Mouse (Mus musculus): ENCODE measurements around the gene Fsd1l. TPM values are rescaled to one million over a fixed set of nuclear protein-coding genes. Genes with fewer than 3 reads are reported as not detected.

The Fsd1l gene
- total and polyA plus RNA-seq, 3 experiments = not detected

DNA sequence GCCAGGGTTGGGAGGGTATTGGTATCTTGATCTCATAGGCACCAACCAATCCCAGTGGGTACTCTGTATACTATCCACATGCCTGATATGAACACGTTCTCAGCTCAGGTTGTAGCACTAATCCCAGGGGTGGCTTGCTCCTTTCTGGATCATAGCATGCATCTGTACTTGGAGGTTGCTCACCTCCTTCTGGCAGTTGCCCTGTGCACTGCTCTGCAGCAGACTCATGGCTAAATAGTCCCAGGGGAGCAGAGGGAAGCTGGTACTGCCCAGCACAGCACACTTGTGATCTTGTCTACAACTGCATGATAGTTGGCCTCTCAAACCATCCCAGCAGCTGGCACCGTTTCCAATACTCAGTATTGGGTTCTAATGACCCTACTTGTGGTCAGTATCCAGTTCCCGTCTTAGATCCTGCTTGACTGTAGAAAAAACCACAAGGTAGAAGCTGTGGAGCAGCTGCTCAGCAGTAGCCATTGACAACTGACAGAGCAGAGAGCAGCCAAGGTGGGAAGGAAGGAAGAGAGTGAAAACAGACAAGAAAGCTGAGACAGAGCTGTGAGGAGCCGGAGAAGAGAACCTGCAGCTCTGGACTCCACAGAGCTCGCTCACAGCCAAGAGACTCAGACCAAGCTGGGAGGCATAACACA, 16.6 kb upstream of the Fsd1l start:
- Histone ChIP-seq H3K27ac (ENCODE audit: control insufficient read depth, low read depth, low read length) (no peak overlapping the region), H3K4me3 (ENCODE audit: control insufficient read depth in 1 of 2, insufficient read depth in 1 of 2, low read depth in 2 of 2, low read length in 2 of 2) (no peak overlapping the region), H3K36me3 (ENCODE audit: control insufficient read depth in 1 of 2, insufficient read depth in 2 of 2, low read length in 2 of 2) (no peaks in the 10 kb centered on the region), H3K4me1 (ENCODE audit: control insufficient read depth in 1 of 2, insufficient read depth in 2 of 2, low read length in 2 of 2) (no peaks in the 10 kb centered on the region), H3K79me2 (ENCODE audit: control insufficient read depth, insufficient read depth, low read length, poor library complexity) (no peaks in the 10 kb centered on the region), H3K9me3 (replicated peaks; ENCODE audit: insufficient read depth, low read length) (no peaks in the 10 kb centered on the region), H3K27me3 (ENCODE audit: control insufficient read depth in 1 of 2, insufficient read depth in 2 of 2, low read length in 2 of 2) (peaks cover 2 to 5% of the 10 kb centered on the region in 2 experiments), H3K9ac (ENCODE audit: control insufficient read depth, low read depth, low read length, poor library complexity, severe bottlenecking) (no peak overlapping the region)
- no peak for DNase-seq (ENCODE audit: low read depth, low spot score)
- no peak for TF ChIP-seq USF2 (IDR thresholded peaks at IDR 0.05; ENCODE audit: borderline replicate concordance in 1 of 2, insufficient read depth in 1 of 2, low read depth in 1 of 2, low read length in 2 of 2)
- TF ChIP-seq MYC (IDR thresholded peaks at IDR 0.05; ENCODE audit: low read depth, low read length) = no peak
- no peak for TF ChIP-seq ZNF384 (IDR thresholded peaks at IDR 0.05; ENCODE audit: low read depth, low read length)
- TF ChIP-seq E2F4 (IDR thresholded peaks at IDR 0.05; ENCODE audit: borderline replicate concordance, low read depth, low read length) = no peak
- TF ChIP-seq JUND (IDR thresholded peaks at IDR 0.05; ENCODE audit: low read depth, low read length) = no peak
- no peak for TF ChIP-seq USF1 (IDR thresholded peaks at IDR 0.05; ENCODE audit: low read depth, low read length)
- TF ChIP-seq GABPA (IDR thresholded peaks at IDR 0.05; ENCODE audit: low read depth, low read length) = no peak
- no peak for TF ChIP-seq MXI1 (IDR thresholded peaks at IDR 0.05; ENCODE audit: low read depth, low read length)
- no peak for TF ChIP-seq TAL1 (IDR thresholded peaks at IDR 0.05; ENCODE audit: low read length)
- no peak for TF ChIP-seq CHD2 (IDR thresholded peaks at IDR 0.05; ENCODE audit: low read length)

DNA sequence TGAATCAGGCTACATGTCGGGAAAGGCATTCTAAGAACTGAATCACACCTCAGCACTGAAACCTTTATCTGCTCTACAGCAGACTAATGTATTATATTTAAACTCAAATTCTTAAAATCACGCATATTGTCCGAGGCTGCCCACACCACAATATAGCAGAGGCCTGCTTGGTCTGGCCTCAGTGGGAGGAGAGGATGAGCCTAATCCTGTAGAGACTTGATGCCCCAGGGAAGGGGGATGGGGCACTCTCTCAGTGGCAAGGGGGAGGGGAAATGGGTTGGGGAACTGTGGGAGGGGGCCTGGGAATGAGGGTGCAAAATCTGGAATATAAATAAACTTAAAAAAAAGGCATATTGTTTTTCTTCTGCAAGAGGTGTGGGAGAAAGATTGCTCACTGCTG, 13.3 kb upstream of the Fsd1l start:
- Histone ChIP-seq H3K4me1 (ENCODE audit: control insufficient read depth in 1 of 2, insufficient read depth in 2 of 2, low read length in 2 of 2) (no peaks in the 10 kb centered on the region), H3K4me3 (ENCODE audit: control insufficient read depth in 1 of 2, insufficient read depth in 1 of 2, low read depth in 2 of 2, low read length in 2 of 2) (no peak overlapping the region), H3K9ac (ENCODE audit: control insufficient read depth, low read depth, low read length, poor library complexity, severe bottlenecking) (no peak overlapping the region), H3K27me3 (ENCODE audit: control insufficient read depth in 1 of 2, insufficient read depth in 2 of 2, low read length in 2 of 2) (peaks cover 2 to 5% of the 10 kb centered on the region in 2 experiments), H3K36me3 (ENCODE audit: control insufficient read depth in 1 of 2, insufficient read depth in 2 of 2, low read length in 2 of 2) (no peaks in the 10 kb centered on the region), H3K79me2 (ENCODE audit: control insufficient read depth, insufficient read depth, low read length, poor library complexity) (no peaks in the 10 kb centered on the region), H3K27ac (ENCODE audit: control insufficient read depth, low read depth, low read length) (no peak overlapping the region), H3K9me3 (replicated peaks; ENCODE audit: insufficient read depth, low read length) (no peaks in the 10 kb centered on the region)
- no peak for DNase-seq (ENCODE audit: low read depth, low spot score)
- TF ChIP-seq GATA1 (IDR thresholded peaks at IDR 0.05; ENCODE audit: low read depth, low read length) = no peak

DNA sequence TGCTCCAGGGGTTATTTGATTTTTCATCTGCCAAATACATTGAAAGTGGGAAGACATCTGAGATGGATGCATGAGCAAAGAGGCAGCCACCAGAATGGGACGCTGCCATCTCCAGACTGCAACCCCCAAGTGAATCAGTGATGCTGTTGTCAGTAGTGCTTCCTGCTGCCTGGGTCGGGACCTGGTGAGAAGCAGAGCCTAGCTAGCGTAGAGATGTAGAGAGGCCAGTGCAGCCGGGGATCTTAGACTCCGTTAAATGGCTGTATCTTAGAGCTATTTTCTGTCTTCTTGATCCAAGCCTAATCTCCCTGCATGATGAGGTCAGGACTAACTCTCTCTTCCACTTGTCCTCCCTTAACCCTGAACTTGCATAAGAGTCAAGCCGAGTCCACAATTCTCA, 11.2 kb upstream of the Fsd1l start:
- no peaks in the 10 kb centered on the region for H3K9me3 ChIP-seq (replicated peaks; ENCODE audit: insufficient read depth, low read length)
- no peak overlapping the region for H3K4me3 ChIP-seq (ENCODE audit: control insufficient read depth in 1 of 2, insufficient read depth in 1 of 2, low read depth in 2 of 2, low read length in 2 of 2)
- H3K27me3 ChIP-seq (ENCODE audit: control insufficient read depth in 1 of 2, insufficient read depth in 2 of 2, low read length in 2 of 2) = peaks cover 2 to 3% of the 10 kb centered on the region in 2 experiments
- TF ChIP-seq MAX (IDR thresholded peaks at IDR 0.05; ENCODE audit: low read length) (no peak), EP300 (IDR thresholded peaks at IDR 0.05; ENCODE audit: low read depth in 1 of 2, low read length in 2 of 2) (no peak), KAT2A (conservative IDR thresholded peaks at IDR 0.05; ENCODE audit: low read depth, low read length) (no peak), ZKSCAN1 (IDR thresholded peaks at IDR 0.05; ENCODE audit: low read depth, low read length) (no peak), SIN3A (IDR thresholded peaks at IDR 0.05; ENCODE audit: low read length) (no peak), NELFE (IDR thresholded peaks at IDR 0.05; ENCODE audit: low read depth, low read length) (no peak), JUND (IDR thresholded peaks at IDR 0.05; ENCODE audit: low read depth, low read length) (no peak), MEF2A (IDR thresholded peaks at IDR 0.05; ENCODE audit: extremely low read depth, insufficient replicate concordance, low read depth, low read length, poor library complexity, severe bottlenecking) (no peak), NRF1 (IDR thresholded peaks at IDR 0.05; ENCODE audit: insufficient read depth, low read depth, low read length, poor library complexity, severe bottlenecking) (no peak), TAL1 (IDR thresholded peaks at IDR 0.05; ENCODE audit: low read length) (no peak), SMC3 (IDR thresholded peaks at IDR 0.05; ENCODE audit: low read depth, low read length) (no peak), POLR2A (IDR thresholded peaks at IDR 0.05; ENCODE audit: control insufficient read depth in 1 of 2, insufficient read depth in 1 of 2, low read depth in 1 of 2, low read length in 2 of 2, poor library complexity in 1 of 2) (no peak), HCFC1 (IDR thresholded peaks at IDR 0.05; ENCODE audit: low read depth, low read length) (no peak), CHD2 (IDR thresholded peaks at IDR 0.05; ENCODE audit: low read length) (no peak), ELF1 (IDR thresholded peaks at IDR 0.05; ENCODE audit: low read depth, low read length) (no peak), MXI1 (IDR thresholded peaks at IDR 0.05; ENCODE audit: low read depth, low read length) (no peak), USF2 (IDR thresholded peaks at IDR 0.05; ENCODE audit: borderline replicate concordance in 1 of 2, insufficient read depth in 1 of 2, low read depth in 1 of 2, low read length in 2 of 2) (no peak), ZMIZ1 (IDR thresholded peaks at IDR 0.05; ENCODE audit: low read depth, low read length) (no peak), ETS1 (IDR thresholded peaks at IDR 0.05; ENCODE audit: low read depth, low read length) (no peak)

More for the DNA sequence above, 11.2 kb upstream of the Fsd1l start:
- no peak for DNase-seq (ENCODE audit: low read depth, low spot score)
- no peaks in the 10 kb centered on the region for H3K36me3 ChIP-seq (ENCODE audit: control insufficient read depth in 1 of 2, insufficient read depth in 2 of 2, low read length in 2 of 2)
- no peak overlapping the region for H3K9ac ChIP-seq (ENCODE audit: control insufficient read depth, low read depth, low read length, poor library complexity, severe bottlenecking)
- H3K4me1 ChIP-seq (ENCODE audit: control insufficient read depth in 1 of 2, insufficient read depth in 2 of 2, low read length in 2 of 2) = no peaks in the 10 kb centered on the region
- H3K79me2 ChIP-seq (ENCODE audit: control insufficient read depth, insufficient read depth, low read length, poor library complexity) = no peaks in the 10 kb centered on the region
- H3K27ac ChIP-seq (ENCODE audit: control insufficient read depth, low read depth, low read length) = no peak overlapping the region

Data from MEL (cell line).